Mouse (Mus musculus) small intestine, adult 2 months (tissue): Measurements from ENCODE around the gene Rtn4r.

Experiments
- CTCF ChIP-seq: fragments of 200-500 bp; IDR thresholded peaks from 2 replicates; pipeline ENCODE4 v1.5.1; 2012; ENCODE audit warnings: low read depth, mild to moderate bottlenecking, control low read depth, inconsistent platforms, low read length, moderate library complexity, mixed read lengths; ENCODE audit not compliant: insufficient replicate concordance, insufficient read length; ENCODE audit errors: extremely low read depth
- POLR2A ChIP-seq: fragments of 200-500 bp; IDR thresholded peaks from 2 replicates; pipeline ENCODE4 v1.6.1; 2012; ENCODE audit warnings: low read depth, mild to moderate bottlenecking, control low read depth, inconsistent platforms, low read length, moderate library complexity

DNA sequence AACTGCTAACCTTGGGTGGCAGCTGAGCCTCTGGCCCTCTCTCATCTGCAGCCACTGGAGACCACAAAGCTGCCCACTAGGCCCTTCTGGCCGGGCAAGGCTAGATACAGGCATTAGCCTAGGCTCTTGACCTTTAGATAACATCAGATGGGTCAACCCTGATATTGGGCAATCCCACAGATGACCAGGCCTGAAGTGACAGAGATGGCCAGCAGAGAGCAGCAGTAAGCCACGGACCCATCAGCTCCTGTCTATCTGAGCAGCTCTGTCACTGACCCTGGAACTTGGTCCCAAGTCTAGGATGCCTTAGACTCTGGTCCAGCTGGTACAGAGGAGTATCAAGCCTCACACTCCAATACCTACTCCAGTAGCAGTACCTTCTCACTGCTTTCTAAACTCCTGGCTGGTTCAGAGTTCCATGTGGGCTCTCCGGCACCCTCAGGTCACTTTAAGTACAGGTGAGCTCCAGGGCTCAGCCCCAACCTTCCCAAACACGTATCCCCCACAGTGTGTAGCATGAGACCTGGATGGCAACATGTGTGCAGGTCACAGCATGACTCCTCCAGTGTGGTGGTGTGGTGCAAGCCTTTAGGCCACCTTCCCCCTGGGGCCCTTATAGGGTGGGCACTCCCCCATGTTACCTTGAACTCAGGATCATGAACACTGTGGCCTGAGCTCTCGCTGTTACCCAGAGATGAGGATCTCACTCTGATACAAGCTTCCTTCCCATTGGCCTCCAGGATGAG is 19.0 kb upstream of the Rtn4r start:
- TF ChIP-seq CTCF (peak; percentile 80; the same call in 1 of the 2 replicates), POLR2A (no peak)
